Mouse (Mus musculus): ENCODE data around the gene E130114P18Rik. TPM values are rescaled to one million over a fixed set of nuclear protein-coding genes. Genes with fewer than 3 reads are reported as not detected.

E130114P18Rik gene
- polyA plus RNA-seq, 1 experiment, result 14.9 TPM

DNA sequence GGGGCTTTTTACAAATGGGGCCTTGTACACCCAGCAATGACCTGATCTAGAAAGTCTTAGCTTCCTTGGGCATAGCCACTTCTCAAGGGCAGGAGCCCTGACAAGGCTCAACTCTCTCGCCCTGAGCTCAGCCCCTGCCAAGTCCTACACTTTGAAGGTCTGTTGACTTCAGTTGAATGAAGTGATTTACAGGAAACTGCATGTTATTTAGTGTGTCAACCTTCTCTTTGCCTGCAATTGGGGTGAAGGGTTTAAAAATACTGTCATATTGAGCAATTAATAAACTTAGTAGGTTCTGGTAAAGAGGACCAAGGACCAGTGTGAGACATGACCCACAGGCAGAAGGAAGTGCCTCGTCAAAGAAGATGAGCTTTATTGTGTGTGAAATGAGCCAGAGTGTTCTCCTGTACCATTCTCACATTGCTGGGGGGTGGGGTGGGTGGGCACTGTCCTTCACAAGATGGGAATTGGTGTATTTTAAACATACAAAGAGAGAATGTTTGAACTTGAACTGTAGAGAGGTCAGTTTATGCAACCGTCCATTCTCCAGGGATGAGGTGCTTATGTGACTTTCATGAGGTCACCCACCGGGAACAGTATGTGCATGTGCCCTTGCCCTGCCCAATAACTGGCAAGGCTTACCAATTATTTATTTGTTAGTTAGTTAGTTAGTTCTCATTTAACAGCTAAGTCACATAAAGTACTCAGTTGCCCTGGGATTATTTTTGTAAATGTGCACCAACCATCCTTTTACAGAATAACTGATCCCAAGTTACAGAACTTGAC, 42.8 kb upstream of the E130114P18Rik start:
- WGBS, result 56% methylated on average over 4 of the region's 4 CpGs
- H3K4me3 ChIP-seq (replicated peaks; ENCODE audit: insufficient read depth, low read depth, low read length), result no peak overlapping the region
- TF ChIP-seq POLR2A (IDR thresholded peaks at IDR 0.05; ENCODE audit: borderline replicate concordance, insufficient read depth, low read length) (no peak), CTCF (IDR thresholded peaks at IDR 0.05; ENCODE audit: borderline replicate concordance, insufficient read depth, low read depth, low read length) (no peak)
- no peak overlapping the region for H3K27ac ChIP-seq (ENCODE audit: insufficient read depth, low read length)
- no peak for DNase-seq
- H3K27me3 ChIP-seq (ENCODE audit: control insufficient read depth, insufficient read depth, low read length), result no peaks in the 10 kb centered on the region
- peaks cover 6% of the 10 kb centered on the region; the same call in 1 of the 2 replicates for H3K4me1 ChIP-seq (ENCODE audit: control insufficient read depth, insufficient read depth, low read length)

- H3K27me3 ChIP-seq (ENCODE audit: control insufficient read depth, insufficient read depth, low read length), result no peaks in the 10 kb centered on the region
- peaks cover 6% of the 10 kb centered on the region; the same call in 1 of the 2 replicates for H3K4me1 ChIP-seq (ENCODE audit: control insufficient read depth, insufficient read depth, low read length)
- no peak for DNase-seq
- no peak overlapping the region for H3K27ac ChIP-seq (ENCODE audit: insufficient read depth, low read length)
- H3K4me3 ChIP-seq (replicated peaks; ENCODE audit: insufficient read depth, low read depth, low read length), result no peak overlapping the region
- WGBS, result 78% methylated on average over 8 of the region's 8 CpGs
- TF ChIP-seq CTCF (IDR thresholded peaks at IDR 0.05; ENCODE audit: borderline replicate concordance, insufficient read depth, low read depth, low read length) (no peak), POLR2A (IDR thresholded peaks at IDR 0.05; ENCODE audit: borderline replicate concordance, insufficient read depth, low read length) (no peak)
These were observed 41.2 kb upstream of the E130114P18Rik start for GRCm38 (mm10) chr4:97819101-97819500.

- no peaks in the 10 kb centered on the region for H3K27me3 ChIP-seq (ENCODE audit: control insufficient read depth, insufficient read depth, low read length)
- peaks cover 6% of the 10 kb centered on the region; the same call in 1 of the 2 replicates for H3K4me1 ChIP-seq (ENCODE audit: control insufficient read depth, insufficient read depth, low read length)
- WGBS, result 39% methylated on average over 3 of the region's 3 CpGs
- no peak overlapping the region for H3K27ac ChIP-seq (ENCODE audit: insufficient read depth, low read length)
- TF ChIP-seq CTCF (IDR thresholded peaks at IDR 0.05; ENCODE audit: borderline replicate concordance, insufficient read depth, low read depth, low read length) (no peak), POLR2A (IDR thresholded peaks at IDR 0.05; ENCODE audit: borderline replicate concordance, insufficient read depth, low read length) (no peak)
- DNase-seq, result no peak
- H3K4me3 ChIP-seq (replicated peaks; ENCODE audit: insufficient read depth, low read depth, low read length), result no peak overlapping the region
These were observed 40.6 kb upstream of the E130114P18Rik start for GRCm38 (mm10) chr4:97818498-97818897.

DNA sequence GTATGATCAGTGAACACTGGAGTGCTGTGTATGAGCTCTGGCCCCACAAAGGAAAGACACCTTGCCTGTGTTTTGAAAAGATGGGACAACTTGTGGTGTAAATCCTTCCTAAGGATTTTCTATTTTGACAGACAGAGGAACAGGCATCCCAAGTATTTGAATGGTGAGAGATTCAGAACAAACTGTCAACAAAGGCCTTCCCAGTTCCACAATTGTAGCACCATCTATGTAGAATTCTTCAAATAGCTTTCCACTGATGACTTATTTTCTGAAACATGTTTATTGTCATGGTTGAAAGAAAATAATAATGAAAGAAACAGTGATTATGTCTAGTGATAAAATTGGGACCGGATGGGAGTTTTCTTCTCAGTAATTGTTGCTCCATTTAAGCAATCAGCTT, 39.9 kb upstream of the E130114P18Rik start:
- peaks cover 6% of the 10 kb centered on the region; the same call in 1 of the 2 replicates for H3K4me1 ChIP-seq (ENCODE audit: control insufficient read depth, insufficient read depth, low read length)
- no peak overlapping the region; the same call in 1 of the 2 replicates for H3K27ac ChIP-seq (ENCODE audit: insufficient read depth, low read length)
- 67% methylated on average over 1 of the region's 1 CpGs for WGBS
- no peaks in the 10 kb centered on the region for H3K27me3 ChIP-seq (ENCODE audit: control insufficient read depth, insufficient read depth, low read length)
- no peak for DNase-seq
- H3K4me3 ChIP-seq (replicated peaks; ENCODE audit: insufficient read depth, low read depth, low read length), result no peak overlapping the region
- TF ChIP-seq POLR2A (IDR thresholded peaks at IDR 0.05; ENCODE audit: borderline replicate concordance, insufficient read depth, low read length) (no peak), CTCF (IDR thresholded peaks at IDR 0.05; ENCODE audit: borderline replicate concordance, insufficient read depth, low read depth, low read length) (no peak)

DNA sequence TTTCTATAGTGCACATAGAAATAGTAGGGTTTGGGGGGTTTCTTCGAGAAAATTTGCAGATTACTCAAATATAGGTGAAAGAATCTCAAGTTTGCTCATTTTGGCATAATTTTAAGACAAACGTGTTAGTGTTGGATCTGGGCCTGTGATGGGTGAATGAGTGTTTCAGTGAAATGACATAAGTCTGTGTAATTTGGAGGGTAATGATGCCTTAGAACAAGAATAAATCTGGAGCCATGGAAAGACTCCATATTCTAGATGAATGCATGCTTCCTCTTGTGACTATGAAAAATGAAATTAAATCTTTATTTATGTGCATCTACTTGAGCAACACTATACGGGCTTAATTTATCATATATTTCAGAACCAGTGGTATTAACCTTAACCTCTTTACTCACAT, 38.9 kb upstream of the E130114P18Rik start:
- peaks cover 6% of the 10 kb centered on the region; the same call in 1 of the 2 replicates for H3K4me1 ChIP-seq (ENCODE audit: control insufficient read depth, insufficient read depth, low read length)
- TF ChIP-seq CTCF (IDR thresholded peaks at IDR 0.05; ENCODE audit: borderline replicate concordance, insufficient read depth, low read depth, low read length) (no peak), POLR2A (IDR thresholded peaks at IDR 0.05; ENCODE audit: borderline replicate concordance, insufficient read depth, low read length) (no peak)
- H3K27me3 ChIP-seq (ENCODE audit: control insufficient read depth, insufficient read depth, low read length), result no peaks in the 10 kb centered on the region
- H3K27ac ChIP-seq (ENCODE audit: insufficient read depth, low read length), result no peak overlapping the region
- H3K4me3 ChIP-seq (replicated peaks; ENCODE audit: insufficient read depth, low read depth, low read length), result no peak overlapping the region
- DNase-seq, result no peak
- WGBS, result 66% methylated on average over 3 of the region's 3 CpGs

DNA sequence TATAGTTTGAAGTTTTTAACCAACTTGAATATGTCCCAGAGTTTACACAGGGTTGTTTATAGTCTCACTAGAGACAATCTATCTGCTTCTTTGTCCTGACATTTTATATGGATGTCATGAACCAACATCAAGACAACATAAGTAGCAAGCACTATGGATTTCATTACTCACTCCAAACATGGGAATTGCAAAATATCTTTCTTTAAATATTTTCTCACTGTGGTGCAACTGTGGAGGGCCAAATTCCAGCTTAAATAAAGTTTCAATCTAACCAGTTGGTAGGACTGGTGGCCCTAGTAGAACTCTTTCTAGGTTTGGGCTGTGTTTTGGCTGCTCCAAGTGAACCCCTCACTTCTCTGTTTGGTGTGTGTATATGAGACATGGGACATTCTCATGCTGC, 38.1 kb upstream of the E130114P18Rik start:
- Histone ChIP-seq H3K4me1 (ENCODE audit: control insufficient read depth, insufficient read depth, low read length) (peaks cover 6% of the 10 kb centered on the region; the same call in 1 of the 2 replicates), H3K4me3 (replicated peaks; ENCODE audit: insufficient read depth, low read depth, low read length) (no peak overlapping the region), H3K27ac (ENCODE audit: insufficient read depth, low read length) (no peak overlapping the region), H3K27me3 (ENCODE audit: control insufficient read depth, insufficient read depth, low read length) (no peaks in the 10 kb centered on the region)
- TF ChIP-seq POLR2A (IDR thresholded peaks at IDR 0.05; ENCODE audit: borderline replicate concordance, insufficient read depth, low read length) (no peak), CTCF (IDR thresholded peaks at IDR 0.05; ENCODE audit: borderline replicate concordance, insufficient read depth, low read depth, low read length) (no peak)
- DNase-seq, result no peak

GRCm38 (mm10) chr4:97814515-97814914, 36.6 kb upstream of the E130114P18Rik start:
- H3K27ac ChIP-seq (ENCODE audit: insufficient read depth, low read length), result no peak overlapping the region
- H3K4me1 ChIP-seq (ENCODE audit: control insufficient read depth, insufficient read depth, low read length), result peaks cover 11% of the 10 kb centered on the region; the same call in 1 of the 2 replicates
- WGBS, result 88% methylated on average over 7 of the region's 7 CpGs
- no peak overlapping the region for H3K4me3 ChIP-seq (replicated peaks; ENCODE audit: insufficient read depth, low read depth, low read length)
- no peaks in the 10 kb centered on the region for H3K27me3 ChIP-seq (ENCODE audit: control insufficient read depth, insufficient read depth, low read length)
- DNase-seq, result no peak
- no peak for TF ChIP-seq CTCF (IDR thresholded peaks at IDR 0.05; ENCODE audit: borderline replicate concordance, insufficient read depth, low read depth, low read length)
- no peak for TF ChIP-seq POLR2A (IDR thresholded peaks at IDR 0.05; ENCODE audit: borderline replicate concordance, insufficient read depth, low read length)

GRCm38 (mm10) chr4:97813996-97814395, 36.1 kb upstream of the E130114P18Rik start:
- Histone ChIP-seq H3K27ac (ENCODE audit: insufficient read depth, low read length) (peak overlapping the region; percentile 47; the same call in 1 of the 2 replicates), H3K4me1 (ENCODE audit: control insufficient read depth, insufficient read depth, low read length) (peaks cover 12% of the 10 kb centered on the region; the same call in 1 of the 2 replicates), H3K27me3 (ENCODE audit: control insufficient read depth, insufficient read depth, low read length) (no peaks in the 10 kb centered on the region), H3K4me3 (replicated peaks; ENCODE audit: insufficient read depth, low read depth, low read length) (no peak overlapping the region)
- DNase-seq, result no peak
- TF ChIP-seq POLR2A (IDR thresholded peaks at IDR 0.05; ENCODE audit: borderline replicate concordance, insufficient read depth, low read length), result no peak
- TF ChIP-seq CTCF (IDR thresholded peaks at IDR 0.05; ENCODE audit: borderline replicate concordance, insufficient read depth, low read depth, low read length), result no peak
- WGBS, result 45% methylated on average over 4 of the region's 4 CpGs
